Mouse (Mus musculus): Measurements from ENCODE around the gene Slc35e3. TPM values are rescaled to one million over a fixed set of nuclear protein-coding genes. Genes with fewer than 3 reads are reported as not detected.
A peak's percentile ranks its signal among the peaks of the same experiment; 100 is the strongest.
"Not testable (repeated sequence)": the region's sequence is repeated elsewhere in the genome, so short reads cannot be mapped to it uniquely, and the experiment has no call there.

The Slc35e3 gene
- polyA plus RNA-seq, 1 experiment: 19.1 TPM

DNA sequence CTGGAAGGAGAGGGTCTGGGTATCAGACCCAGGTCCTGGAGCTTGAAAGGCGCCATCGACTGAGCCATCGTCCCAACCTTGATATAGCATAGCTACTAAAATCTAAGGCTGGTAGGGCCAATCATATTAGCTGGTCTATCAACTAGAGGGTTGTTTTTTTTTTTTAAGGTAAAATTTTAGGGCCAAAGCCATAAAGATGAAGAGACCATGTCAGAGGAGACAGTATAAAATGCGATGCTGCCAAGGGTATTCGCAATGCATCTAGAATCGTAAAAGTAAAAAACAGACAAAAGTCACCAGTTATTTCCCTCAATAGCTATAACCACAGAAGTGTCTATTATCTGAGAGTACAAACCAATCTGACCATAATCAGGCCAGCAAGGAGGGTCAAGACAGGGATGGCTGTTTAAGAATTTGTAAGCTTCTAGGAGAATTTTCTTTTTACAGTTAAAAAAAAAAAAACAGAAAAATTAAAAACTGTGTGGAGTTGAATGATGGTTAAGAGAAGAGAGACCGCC is 6.2 kb upstream of the Slc35e3 start:
- TF ChIP-seq POLR2A (IDR thresholded peaks at IDR 0.05; ENCODE audit: borderline replicate concordance, extremely low read depth, low read depth, low read length) (no peak), CTCF (IDR thresholded peaks at IDR 0.05; ENCODE audit: insufficient read depth, low read length) (no peak)
- no peak for DNase-seq
- Histone ChIP-seq H3K4me1 (ENCODE audit: control insufficient read depth, insufficient read depth, low read length) (no peaks in the 10 kb centered on the region), H3K4me3 (replicated peaks; ENCODE audit: extremely low read depth, low read depth, low read length) (no peak overlapping the region)
- 98% methylated on average over 7 of the region's 7 CpGs for WGBS

- no peak for DNase-seq
- WGBS: 95% methylated on average over 6 of the region's 6 CpGs
- TF ChIP-seq POLR2A (IDR thresholded peaks at IDR 0.05; ENCODE audit: borderline replicate concordance, extremely low read depth, low read depth, low read length): no peak
- no peak for TF ChIP-seq CTCF (IDR thresholded peaks at IDR 0.05; ENCODE audit: insufficient read depth, low read length)
- Histone ChIP-seq H3K4me3 (replicated peaks; ENCODE audit: extremely low read depth, low read depth, low read length) (no peak overlapping the region), H3K4me1 (ENCODE audit: control insufficient read depth, insufficient read depth, low read length) (no peaks in the 10 kb centered on the region)
Observed at GRCm38 (mm10) chr10:117751744-117752143, 5.6 kb upstream of the Slc35e3 start.

DNA sequence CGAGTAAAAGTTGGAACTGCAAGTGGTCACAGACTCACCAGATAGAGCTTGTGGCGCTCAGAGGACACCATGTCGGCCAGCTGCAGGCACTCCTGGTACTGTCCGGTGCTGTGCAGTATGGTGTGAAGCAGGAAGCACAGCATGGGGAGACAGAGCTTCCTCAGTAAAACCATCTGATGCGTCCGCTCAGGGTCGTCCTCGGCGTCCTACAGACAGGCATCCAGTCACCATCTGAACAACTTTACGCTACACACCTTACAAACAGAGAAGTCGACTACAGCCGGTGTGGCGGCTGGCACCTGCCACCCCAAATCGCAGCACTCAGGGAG is 5.1 kb upstream of the Slc35e3 start:
- Histone ChIP-seq H3K4me1 (ENCODE audit: control insufficient read depth, insufficient read depth, low read length) (no peaks in the 10 kb centered on the region), H3K4me3 (replicated peaks; ENCODE audit: extremely low read depth, low read depth, low read length) (no peak overlapping the region)
- WGBS: 94% methylated on average over 14 of the region's 14 CpGs
- DNase-seq: no peak
- TF ChIP-seq CTCF (IDR thresholded peaks at IDR 0.05; ENCODE audit: insufficient read depth, low read length): no peak
- TF ChIP-seq POLR2A (IDR thresholded peaks at IDR 0.05; ENCODE audit: borderline replicate concordance, extremely low read depth, low read depth, low read length): no peak

DNA sequence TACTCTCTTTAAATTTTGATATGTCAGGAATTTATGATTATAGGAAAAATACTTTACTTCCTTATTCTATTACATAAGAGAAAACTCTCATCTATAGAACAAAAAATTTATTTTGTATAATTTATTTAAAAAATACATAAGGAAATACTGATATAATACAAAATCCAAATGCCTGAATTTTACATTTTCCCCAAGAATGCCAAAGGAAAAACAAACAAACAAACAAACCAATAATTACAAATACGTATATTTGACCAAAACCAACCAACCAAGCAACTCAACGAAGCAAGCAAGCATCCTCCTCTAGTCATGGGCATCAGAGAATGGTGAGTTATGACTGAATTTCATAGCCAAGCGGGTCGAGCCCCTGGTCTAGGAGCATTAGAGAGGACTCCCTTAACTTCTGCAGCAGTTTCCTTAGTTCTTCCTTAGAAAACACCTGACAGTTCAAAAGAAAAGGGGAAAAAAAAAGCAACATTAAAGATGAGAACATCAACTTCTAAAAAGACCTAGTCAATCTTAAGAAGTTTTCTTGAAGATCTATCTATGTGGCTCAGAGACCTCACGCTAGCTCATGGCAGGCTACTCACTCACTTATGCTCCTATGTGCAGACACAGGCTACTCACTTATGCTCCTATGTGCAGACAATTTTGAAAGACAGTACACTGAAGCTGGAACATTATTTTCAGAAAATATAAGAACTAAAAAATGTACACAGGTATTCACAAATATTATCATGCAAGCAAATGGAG is 4.5 kb upstream of the Slc35e3 start:
- 97% methylated on average over 5 of the region's 5 CpGs for WGBS
- TF ChIP-seq POLR2A (IDR thresholded peaks at IDR 0.05; ENCODE audit: borderline replicate concordance, extremely low read depth, low read depth, low read length) (no peak), CTCF (IDR thresholded peaks at IDR 0.05; ENCODE audit: insufficient read depth, low read length) (no peak)
- Histone ChIP-seq H3K4me1 (ENCODE audit: control insufficient read depth, insufficient read depth, low read length) (no peaks in the 10 kb centered on the region), H3K4me3 (replicated peaks; ENCODE audit: extremely low read depth, low read depth, low read length) (no peak overlapping the region)
- DNase-seq: no peak

DNA sequence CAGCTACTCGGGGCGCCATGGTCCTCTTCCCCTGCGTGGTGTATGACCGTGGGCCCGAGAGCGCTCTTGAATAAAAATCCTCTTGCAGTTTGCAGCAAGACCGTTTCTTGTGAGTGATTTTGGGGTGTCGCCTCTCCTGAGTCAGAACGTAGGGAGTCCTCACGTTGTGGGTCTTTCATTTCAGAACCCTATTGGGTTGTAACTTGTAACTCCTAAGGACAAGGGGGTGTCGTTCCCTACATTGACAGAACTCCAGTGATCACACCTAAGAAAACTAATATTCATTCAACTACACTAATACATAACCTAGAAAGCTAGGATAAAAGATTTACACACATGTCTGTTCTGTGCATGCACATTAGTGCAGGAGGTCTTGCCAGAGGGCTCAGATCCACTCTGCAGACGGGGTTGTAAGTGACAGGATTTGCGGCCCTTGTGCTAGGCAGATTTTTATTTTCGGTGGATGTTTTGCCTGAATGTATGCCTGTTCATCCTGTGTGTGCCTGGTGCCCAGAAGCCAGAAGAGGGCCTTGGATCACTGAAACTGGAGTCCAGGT is 3.7 kb upstream of the Slc35e3 start:
- DNase-seq: no peak
- TF ChIP-seq CTCF (IDR thresholded peaks at IDR 0.05; ENCODE audit: insufficient read depth, low read length) (no peak), POLR2A (IDR thresholded peaks at IDR 0.05; ENCODE audit: borderline replicate concordance, extremely low read depth, low read depth, low read length) (no peak)
- Histone ChIP-seq H3K4me1 (ENCODE audit: control insufficient read depth, insufficient read depth, low read length) (peaks cover 3% of the 10 kb centered on the region), H3K4me3 (replicated peaks; ENCODE audit: extremely low read depth, low read depth, low read length) (no peak overlapping the region)
- 92% methylated on average over 14 of the region's 14 CpGs for whole genome bisulfite sequencing

DNA sequence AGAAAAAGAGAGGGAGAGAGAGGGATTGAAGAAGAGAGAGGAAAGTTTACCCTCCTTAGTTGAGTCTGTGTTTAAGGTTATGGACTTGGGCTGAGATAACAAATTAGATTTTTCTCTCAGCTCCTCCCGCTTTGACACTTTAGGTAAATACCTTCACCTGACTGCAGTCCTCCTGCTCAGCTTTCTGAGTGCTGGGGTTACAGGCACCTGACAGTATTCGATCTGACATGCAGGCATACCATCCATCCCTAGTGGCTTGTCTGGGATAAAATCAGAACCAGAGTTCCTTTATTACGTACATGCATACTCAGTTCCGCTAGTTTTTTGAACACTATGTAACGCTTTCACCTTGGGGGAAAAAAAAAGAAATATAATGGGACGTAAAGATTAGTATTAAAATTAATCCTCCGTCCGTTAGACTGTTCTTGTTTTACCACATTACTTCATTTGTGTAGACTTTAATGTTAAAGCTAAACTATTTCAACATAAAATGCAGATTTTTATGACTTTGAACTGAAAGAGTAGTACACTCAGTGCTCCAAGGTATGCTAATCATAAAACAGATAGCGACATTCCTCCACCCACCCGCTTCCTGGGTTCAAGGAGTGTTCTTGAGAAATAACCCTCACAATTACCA is 3.0 kb upstream of the Slc35e3 start:
- 99% methylated on average over 10 of the region's 10 CpGs for WGBS
- TF ChIP-seq POLR2A (IDR thresholded peaks at IDR 0.05; ENCODE audit: borderline replicate concordance, extremely low read depth, low read depth, low read length): no peak
- TF ChIP-seq CTCF (IDR thresholded peaks at IDR 0.05; ENCODE audit: insufficient read depth, low read length): no peak
- Histone ChIP-seq H3K4me3 (replicated peaks; ENCODE audit: extremely low read depth, low read depth, low read length) (no peak overlapping the region), H3K4me1 (ENCODE audit: control insufficient read depth, insufficient read depth, low read length) (peaks cover 3% of the 10 kb centered on the region)
- DNase-seq: no peak

GRCm38 (mm10) chr10:117748276-117749049 is 2.3 kb upstream of the Slc35e3 start:
- H3K4me1 ChIP-seq (ENCODE audit: control insufficient read depth, insufficient read depth, low read length): peaks cover 3% of the 10 kb centered on the region
- no peak for DNase-seq
- TF ChIP-seq CTCF (IDR thresholded peaks at IDR 0.05; ENCODE audit: insufficient read depth, low read length): no peak
- TF ChIP-seq POLR2A (IDR thresholded peaks at IDR 0.05; ENCODE audit: borderline replicate concordance, extremely low read depth, low read depth, low read length): no peak
- 86% methylated on average over 10 of the region's 10 CpGs for WGBS
- H3K4me3 ChIP-seq (replicated peaks; ENCODE audit: extremely low read depth, low read depth, low read length): no peak overlapping the region

DNA sequence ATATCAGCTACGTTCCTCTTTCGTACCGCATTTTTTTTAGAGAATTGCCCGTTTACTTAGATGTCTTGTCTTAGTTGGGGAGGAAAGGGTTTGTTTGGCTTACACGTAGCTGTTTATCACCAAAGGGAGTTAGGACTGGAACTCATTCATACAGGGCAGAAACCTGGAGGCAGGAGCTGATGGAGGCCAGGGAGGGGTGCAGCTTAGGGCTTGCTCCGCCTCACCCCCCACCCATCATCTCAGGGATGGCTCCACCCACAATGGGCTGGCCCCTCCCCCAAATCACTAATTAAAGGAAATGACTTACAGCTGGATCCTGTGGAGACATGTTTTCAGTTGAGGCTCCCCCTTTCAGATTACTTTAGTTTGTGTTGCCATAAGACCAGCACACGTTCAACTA is 1.5 kb upstream of the Slc35e3 start:
- DNase-seq: no peak
- Histone ChIP-seq H3K4me3 (replicated peaks; ENCODE audit: extremely low read depth, low read depth, low read length) (no peak overlapping the region), H3K4me1 (ENCODE audit: control insufficient read depth, insufficient read depth, low read length) (peaks cover 3% of the 10 kb centered on the region)
- no peak for TF ChIP-seq POLR2A (IDR thresholded peaks at IDR 0.05; ENCODE audit: borderline replicate concordance, extremely low read depth, low read depth, low read length)
- WGBS: 86% methylated on average over 7 of the region's 7 CpGs

DNA sequence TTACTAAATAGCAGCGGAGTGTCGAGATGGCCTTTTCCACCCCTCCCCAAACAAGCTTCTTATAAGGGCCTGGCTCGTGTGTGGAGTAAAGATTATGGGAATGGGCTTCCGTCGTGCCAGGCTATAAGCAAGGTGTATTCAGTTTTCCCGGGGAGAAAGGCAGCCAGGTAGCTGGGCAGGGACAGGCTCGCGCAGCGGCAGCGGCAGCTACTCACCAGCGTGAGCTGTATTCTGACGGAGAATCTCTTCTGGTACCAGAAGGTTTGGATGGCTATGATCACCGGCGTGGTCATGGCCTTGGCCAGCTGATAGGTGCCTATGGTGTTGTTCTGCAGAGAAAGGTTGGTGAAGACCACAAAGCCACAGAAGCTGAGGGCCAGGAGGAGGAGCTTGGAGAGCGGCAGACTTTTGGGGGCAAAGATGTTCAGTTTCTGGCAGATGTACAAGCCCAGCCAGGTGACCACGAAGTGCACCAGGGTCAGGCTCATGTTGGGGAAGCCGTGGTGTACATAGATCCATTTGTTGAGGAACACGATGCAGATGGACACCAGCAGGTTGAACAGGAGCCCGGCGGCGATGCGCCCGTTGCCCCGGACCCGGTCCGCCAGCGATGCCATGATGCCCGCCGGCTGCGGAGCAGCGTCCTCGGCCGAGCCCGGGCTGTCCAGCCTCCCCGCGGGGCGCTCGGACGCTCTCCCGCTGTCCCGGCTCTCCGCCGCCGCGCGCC is 432 bp downstream of the Slc35e3 start:
- H3K4me3 ChIP-seq (replicated peaks; ENCODE audit: extremely low read depth, low read depth, low read length): peak overlapping the region; percentile 71
- WGBS: 2% methylated on average over 14 of the region's 46 CpGs
- H3K4me1 ChIP-seq (ENCODE audit: control insufficient read depth, insufficient read depth, low read length): not testable (repeated sequence)
- peak; percentile 42 for DNase-seq
